Mouse (Mus musculus): ENCODE measurements at regions not wholly inside any gene's neighbourhood (a gene's known extent, or its start where the extent isn't known, plus 50 kb on each side); places are given as distances from the start of the nearest gene placed in this dataset.

DNA sequence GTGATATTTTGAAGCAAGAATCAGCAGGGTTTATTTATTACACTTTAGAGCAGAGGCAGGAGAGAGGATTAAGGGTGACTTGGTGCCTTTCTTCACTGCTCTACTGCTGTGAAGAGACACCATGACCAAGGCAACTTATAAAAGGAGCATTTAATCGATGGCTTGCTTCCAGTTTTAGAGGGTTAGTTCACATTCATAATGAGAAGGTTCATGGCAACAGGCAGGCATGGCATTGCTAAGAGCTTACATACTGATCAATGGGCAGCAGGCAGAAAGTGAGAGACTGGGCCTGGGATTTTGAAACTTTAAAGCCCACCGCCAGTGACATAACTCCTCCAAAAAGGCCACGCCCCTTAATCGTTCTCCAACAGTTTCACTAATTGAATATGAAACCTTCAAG is 89.7 kb upstream of the Frmd4a start:
- no peak for TF ChIP-seq CTCF (IDR thresholded peaks at IDR 0.05; ENCODE audit: extremely low read depth, insufficient read depth, insufficient read length, insufficient replicate concordance)
- no peak for TF ChIP-seq POLR2A (IDR thresholded peaks at IDR 0.05; ENCODE audit: low read depth, low read length)

DNA sequence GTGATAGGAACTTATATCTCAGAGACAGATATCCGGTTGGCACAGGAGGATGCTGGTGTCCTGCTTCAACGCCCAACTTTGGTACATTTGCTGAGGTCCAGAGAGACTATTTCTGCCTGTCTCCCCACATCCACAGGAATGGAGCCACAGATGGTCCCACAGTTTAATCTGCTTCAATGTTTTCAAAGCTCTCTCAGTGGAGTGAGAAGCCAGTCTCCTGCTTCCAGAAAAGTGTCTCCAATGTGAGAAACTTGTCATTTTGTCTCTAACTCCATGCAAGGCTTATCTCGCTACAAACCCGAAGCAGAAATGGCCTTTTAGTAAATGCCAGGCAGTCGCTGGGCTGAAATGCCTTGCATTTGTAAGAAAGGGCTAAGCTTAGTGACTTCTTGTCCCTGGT is 86.9 kb upstream of the Frmd4a start:
- no peak for DNase-seq (ENCODE audit: low read depth in 1 of 2, low spot score in 2 of 2)
- TF ChIP-seq POLR2A (IDR thresholded peaks at IDR 0.05; ENCODE audit: low read depth, low read length): no peak
- Histone ChIP-seq H3K27me3 (ENCODE audit: control insufficient read depth, insufficient read depth, low read length) (no peaks in the 10 kb centered on the region), H3K27ac (ENCODE audit: insufficient read depth, low read length) (no peak overlapping the region), H3K4me1 (ENCODE audit: control insufficient read depth, insufficient read depth, insufficient read length) (no peaks in the 10 kb centered on the region), H3K4me3 (ENCODE audit: extremely low read depth, insufficient read depth, insufficient read length) (no peak overlapping the region), H3K36me3 (ENCODE audit: control insufficient read depth, insufficient read depth, low read length) (no peaks in the 10 kb centered on the region)
- WGBS: 91% methylated on average over 5 of the region's 5 CpGs

More for the DNA sequence above, 89.7 kb upstream of the Frmd4a start:
- H3K27me3 ChIP-seq (ENCODE audit: control insufficient read depth, insufficient read depth, low read length): no peaks in the 10 kb centered on the region
- no peaks in the 10 kb centered on the region for H3K4me1 ChIP-seq (ENCODE audit: control insufficient read depth, insufficient read depth, insufficient read length)
- no peaks in the 10 kb centered on the region for H3K36me3 ChIP-seq (ENCODE audit: control insufficient read depth, insufficient read depth, low read length)
- WGBS: 84% methylated on average over 4 of the region's 4 CpGs
- DNase-seq (ENCODE audit: low read depth in 1 of 2, low spot score in 2 of 2): no peak
- no peak overlapping the region for H3K27ac ChIP-seq (ENCODE audit: insufficient read depth, low read length)
- no peak overlapping the region for H3K4me3 ChIP-seq (ENCODE audit: extremely low read depth, insufficient read depth, insufficient read length)

DNA sequence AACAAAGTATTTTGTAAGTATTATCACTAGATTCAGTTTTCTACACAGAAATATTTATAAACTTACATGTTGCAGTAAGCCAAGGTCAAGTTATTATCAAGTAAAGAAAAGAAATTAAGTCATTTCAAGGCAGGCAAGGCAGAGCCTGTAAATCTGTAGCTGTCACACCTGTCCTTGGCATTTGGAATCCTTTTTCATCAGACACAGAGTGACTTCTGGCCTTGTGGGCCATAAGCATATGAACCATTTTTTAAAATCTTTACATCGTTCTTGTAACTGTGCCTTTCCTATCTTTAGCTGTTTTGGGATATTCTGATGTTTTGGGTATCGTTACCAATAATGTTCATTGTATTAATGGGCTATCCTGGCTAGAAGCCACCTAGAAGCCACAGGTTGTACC is 76.7 kb upstream of the Frmd4a start:
- Histone ChIP-seq H3K27me3 (ENCODE audit: control insufficient read depth, insufficient read depth, low read length) (no peaks in the 10 kb centered on the region), H3K27ac (ENCODE audit: insufficient read depth, low read length) (no peak overlapping the region), H3K4me1 (ENCODE audit: control insufficient read depth, insufficient read depth, insufficient read length) (no peaks in the 10 kb centered on the region), H3K36me3 (ENCODE audit: control insufficient read depth, insufficient read depth, low read length) (no peaks in the 10 kb centered on the region), H3K4me3 (ENCODE audit: extremely low read depth, insufficient read depth, insufficient read length) (no peak overlapping the region)
- 89% methylated on average over 2 of the region's 2 CpGs for WGBS
- TF ChIP-seq CTCF (IDR thresholded peaks at IDR 0.05; ENCODE audit: extremely low read depth, insufficient read depth, insufficient read length, insufficient replicate concordance) (no peak), POLR2A (IDR thresholded peaks at IDR 0.05; ENCODE audit: low read depth, low read length) (no peak)
- DNase-seq (ENCODE audit: low read depth in 1 of 2, low spot score in 2 of 2): no peak

DNA sequence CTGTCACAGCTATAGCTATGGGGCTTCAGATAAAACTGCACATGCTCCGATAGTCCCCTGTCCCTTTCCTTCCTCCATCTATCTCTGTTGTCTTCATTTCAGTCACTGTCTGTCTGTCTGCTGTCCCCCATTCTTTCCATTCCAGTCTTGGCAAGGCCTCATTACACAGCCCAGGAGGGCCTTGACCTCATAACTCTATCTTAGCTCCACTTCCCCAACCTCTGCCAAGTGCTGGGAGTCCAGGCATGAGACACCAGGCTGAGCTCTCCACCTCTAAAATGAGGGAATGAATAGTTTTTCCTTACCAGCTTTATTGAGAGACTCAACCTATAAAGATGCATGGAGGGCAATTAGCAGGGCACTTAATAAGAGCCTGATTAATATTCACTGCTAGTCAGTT is 76.0 kb upstream of the Frmd4a start:
- WGBS: 94% methylated on average over 1 of the region's 1 CpGs
- DNase-seq (ENCODE audit: low read depth in 1 of 2, low spot score in 2 of 2): no peak
- no peaks in the 10 kb centered on the region for H3K4me1 ChIP-seq (ENCODE audit: control insufficient read depth, insufficient read depth, insufficient read length)

DNA sequence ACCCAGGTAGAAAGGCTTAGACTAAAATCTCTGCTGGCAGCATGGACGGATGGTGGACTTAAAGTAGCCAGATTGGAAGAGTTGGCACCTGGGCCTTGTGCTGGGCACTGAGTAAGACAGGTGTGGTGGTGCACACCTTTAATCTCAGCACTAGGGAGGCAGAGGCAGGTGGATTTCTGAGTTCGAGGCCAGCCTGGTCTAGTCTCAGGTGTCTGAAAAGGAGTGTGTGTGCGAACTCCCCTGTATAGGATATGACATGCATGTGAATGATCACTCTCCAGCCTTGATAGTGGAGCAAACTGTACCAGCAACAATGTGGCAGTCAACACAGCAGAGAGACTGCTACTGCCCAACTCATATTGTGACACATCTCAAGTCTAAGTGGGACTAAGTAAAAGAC is 70.1 kb upstream of the Frmd4a start:
- H3K27ac ChIP-seq (ENCODE audit: insufficient read depth, low read length): no peak overlapping the region
- TF ChIP-seq POLR2A (IDR thresholded peaks at IDR 0.05; ENCODE audit: low read depth, low read length) (no peak), CTCF (IDR thresholded peaks at IDR 0.05; ENCODE audit: extremely low read depth, insufficient read depth, insufficient read length, insufficient replicate concordance) (no peak)
- no peaks in the 10 kb centered on the region for H3K36me3 ChIP-seq (ENCODE audit: control insufficient read depth, insufficient read depth, low read length)
- 89% methylated on average over 3 of the region's 3 CpGs for WGBS
- no peak overlapping the region for H3K4me3 ChIP-seq (ENCODE audit: extremely low read depth, insufficient read depth, insufficient read length)
- no peak for DNase-seq (ENCODE audit: low read depth in 1 of 2, low spot score in 2 of 2)
- H3K27me3 ChIP-seq (ENCODE audit: control insufficient read depth, insufficient read depth, low read length): no peaks in the 10 kb centered on the region
- no peaks in the 10 kb centered on the region for H3K4me1 ChIP-seq (ENCODE audit: control insufficient read depth, insufficient read depth, insufficient read length)

More for the DNA sequence above, 76.0 kb upstream of the Frmd4a start:
- no peak for TF ChIP-seq CTCF (IDR thresholded peaks at IDR 0.05; ENCODE audit: extremely low read depth, insufficient read depth, insufficient read length, insufficient replicate concordance)
- TF ChIP-seq POLR2A (IDR thresholded peaks at IDR 0.05; ENCODE audit: low read depth, low read length): no peak
- Histone ChIP-seq H3K4me3 (ENCODE audit: extremely low read depth, insufficient read depth, insufficient read length) (no peak overlapping the region), H3K27me3 (ENCODE audit: control insufficient read depth, insufficient read depth, low read length) (no peaks in the 10 kb centered on the region), H3K27ac (ENCODE audit: insufficient read depth, low read length) (no peak overlapping the region), H3K36me3 (ENCODE audit: control insufficient read depth, insufficient read depth, low read length) (no peaks in the 10 kb centered on the region)

DNA sequence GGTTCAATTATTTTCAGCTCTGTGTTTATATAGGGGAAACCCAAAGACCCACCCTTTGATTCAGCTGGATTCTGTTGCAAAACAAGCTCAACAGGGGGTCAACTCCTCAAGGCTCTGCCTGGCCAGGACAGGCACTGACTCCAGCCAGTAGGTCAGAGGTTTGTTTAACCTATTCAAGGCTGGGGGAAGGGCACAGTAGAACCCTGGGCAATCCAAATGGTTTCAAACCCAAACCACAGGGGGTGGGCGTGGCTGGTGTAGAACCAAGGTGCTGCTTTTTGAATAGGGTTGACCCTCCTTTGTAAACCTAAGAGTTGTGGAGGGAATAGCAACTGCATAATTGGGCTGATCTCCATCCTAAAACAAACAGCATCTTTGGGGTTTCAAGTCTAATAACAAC is 69.2 kb upstream of the Frmd4a start:
- no peaks in the 10 kb centered on the region for H3K4me1 ChIP-seq (ENCODE audit: control insufficient read depth, insufficient read depth, insufficient read length)
- 84% methylated on average over 1 of the region's 1 CpGs for WGBS
- DNase-seq (ENCODE audit: low read depth in 1 of 2, low spot score in 2 of 2): no peak
- no peaks in the 10 kb centered on the region for H3K36me3 ChIP-seq (ENCODE audit: control insufficient read depth, insufficient read depth, low read length)
- no peak overlapping the region for H3K4me3 ChIP-seq (ENCODE audit: extremely low read depth, insufficient read depth, insufficient read length)
- H3K27me3 ChIP-seq (ENCODE audit: control insufficient read depth, insufficient read depth, low read length): no peaks in the 10 kb centered on the region
- TF ChIP-seq CTCF (IDR thresholded peaks at IDR 0.05; ENCODE audit: extremely low read depth, insufficient read depth, insufficient read length, insufficient replicate concordance) (no peak), POLR2A (IDR thresholded peaks at IDR 0.05; ENCODE audit: low read depth, low read length) (no peak)
- H3K27ac ChIP-seq (ENCODE audit: insufficient read depth, low read length): no peak overlapping the region

DNA sequence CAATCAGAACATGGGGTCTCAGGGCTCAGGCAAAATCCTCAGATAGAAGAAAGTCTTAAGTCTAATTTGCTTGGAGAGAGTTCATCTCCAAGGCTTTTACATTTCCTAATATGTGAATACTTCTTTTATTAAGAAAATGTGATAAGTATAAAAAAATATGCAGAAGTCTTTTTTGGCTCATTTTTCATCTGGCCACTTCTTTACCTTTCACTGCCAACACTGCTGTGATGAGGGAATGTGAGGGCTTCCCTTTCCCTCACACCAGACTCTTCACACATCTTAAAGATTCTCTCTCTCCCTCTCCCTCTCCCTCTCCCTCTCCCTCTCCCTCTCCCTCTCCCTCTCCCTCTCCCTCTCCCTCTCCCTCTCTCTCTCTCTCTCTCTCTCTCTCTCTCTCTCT is 60.0 kb upstream of the Frmd4a start:
- H3K27ac ChIP-seq (ENCODE audit: insufficient read depth, low read length): no peak overlapping the region
- no peaks in the 10 kb centered on the region for H3K4me1 ChIP-seq (ENCODE audit: control insufficient read depth, insufficient read depth, insufficient read length)
- H3K4me3 ChIP-seq (ENCODE audit: extremely low read depth, insufficient read depth, insufficient read length): no peak overlapping the region
- DNase-seq (ENCODE audit: low read depth in 1 of 2, low spot score in 2 of 2): no peak
- H3K36me3 ChIP-seq (ENCODE audit: control insufficient read depth, insufficient read depth, low read length): no peaks in the 10 kb centered on the region
- H3K27me3 ChIP-seq (ENCODE audit: control insufficient read depth, insufficient read depth, low read length): no peaks in the 10 kb centered on the region
- TF ChIP-seq POLR2A (IDR thresholded peaks at IDR 0.05; ENCODE audit: low read depth, low read length) (no peak), CTCF (IDR thresholded peaks at IDR 0.05; ENCODE audit: extremely low read depth, insufficient read depth, insufficient read length, insufficient replicate concordance) (no peak)
